Mouse (Mus musculus) C3H10T1/2 (cell line): ENCODE measurements around the gene 3110018I06Rik. TPM values are rescaled to one million over a fixed set of nuclear protein-coding genes. Genes with fewer than 3 reads are reported as not detected.

Experiments
- polyA plus RNA-seq, 2 experiments: library from polyadenylated mRNA; unstranded; fragments of >200 nt; fragmentation: generic; extraction: Trizol; gene quantifications; one replicate each; pipeline ENCODE4 v1.2.1; 2012; ENCODE audit warnings: missing spikeins in 2 of 2

The 3110018I06Rik gene
- polyA plus RNA-seq = not detected

GRCm38 (mm10) chr12:107488371-107488770, at the start of gene 3110018I06Rik:
3110018I06Rik (plus strand) TSS chr12:107488632.

